Mouse (Mus musculus): ENCODE measurements around the gene 2900011O08Rik. TPM values are rescaled to one million over a fixed set of nuclear protein-coding genes. Genes with fewer than 3 reads are reported as not detected.

2900011O08Rik gene
- total RNA-seq, 2 experiments from 2014 or later, result 287 to 294 TPM

DNA sequence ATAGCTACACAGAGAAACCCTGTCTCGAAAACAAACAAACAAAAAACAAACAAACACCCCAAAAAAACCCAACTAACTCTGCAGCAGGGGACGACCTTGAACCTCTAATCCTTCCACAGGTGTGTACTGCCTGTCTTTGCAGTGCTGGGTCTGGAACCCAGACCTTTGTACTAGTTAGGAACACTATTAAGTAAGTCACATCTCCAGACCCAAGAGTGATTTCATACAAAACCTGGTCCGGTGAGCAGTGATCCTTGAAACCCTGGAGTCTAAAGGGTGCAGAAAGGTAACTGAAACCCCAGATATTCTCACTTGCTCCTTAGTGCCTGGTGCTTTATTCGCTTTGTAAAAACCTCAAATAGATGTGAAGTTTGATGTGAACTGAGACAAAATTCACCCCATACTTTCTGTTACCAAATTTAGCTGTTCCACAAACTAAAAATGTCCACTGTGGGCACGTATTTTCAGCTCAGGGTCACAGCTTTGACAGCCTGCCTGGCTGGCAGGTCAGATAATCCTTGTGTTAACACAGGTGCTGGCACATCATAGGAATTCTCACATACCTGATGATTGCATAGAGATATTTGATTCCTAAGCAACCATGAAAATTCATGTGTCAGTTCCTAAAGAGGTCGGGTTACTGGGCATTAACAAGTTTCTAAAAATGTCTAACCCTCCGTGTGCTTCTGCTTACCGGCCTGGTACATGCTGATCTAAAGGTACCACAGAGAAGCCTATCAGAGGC lies 17.2 kb downstream of the 2900011O08Rik start:
- DNase-seq (ENCODE audit: low spot score in 2 of 2), result no peak

DNA sequence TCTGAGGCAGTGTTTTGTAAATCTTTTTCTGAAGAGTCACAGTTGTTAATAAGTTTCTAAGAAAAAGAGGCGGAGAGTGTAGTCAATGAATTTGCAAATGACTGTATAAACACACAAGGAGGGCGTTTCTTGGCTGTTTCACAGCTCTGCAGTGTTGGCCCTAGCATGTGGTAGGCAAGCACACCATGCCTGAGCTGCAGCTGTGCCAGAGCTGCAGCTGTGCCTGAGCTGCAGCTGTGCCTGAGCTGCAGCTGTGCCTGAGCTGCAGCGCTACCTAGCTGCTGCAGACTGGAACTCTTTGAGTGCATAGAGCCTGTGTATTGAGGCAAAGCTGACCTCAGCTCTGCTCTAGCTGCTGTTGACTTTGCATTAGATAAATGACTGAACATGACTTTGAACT lies 17.8 kb downstream of the 2900011O08Rik start:
- no peak for DNase-seq (ENCODE audit: low spot score in 2 of 2)

DNA sequence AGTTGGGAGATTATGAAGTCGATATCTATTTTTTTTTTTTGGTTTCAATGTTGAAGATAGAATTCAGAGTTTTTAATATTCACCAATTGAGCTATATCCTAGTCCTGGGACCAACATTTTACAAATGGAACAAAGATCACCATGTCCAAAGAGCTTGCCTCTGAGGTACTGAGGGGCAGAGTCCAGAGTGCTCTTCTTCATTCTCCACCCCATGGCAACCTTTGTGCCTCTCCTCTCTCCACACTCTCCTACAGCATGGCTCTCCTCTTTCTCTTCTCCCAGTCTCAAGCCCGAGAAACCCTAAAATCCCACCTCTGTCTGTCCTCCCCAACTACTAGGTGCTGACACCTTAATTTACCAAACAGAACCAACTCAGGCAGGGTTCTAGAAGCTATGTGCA lies 18.3 kb downstream of the 2900011O08Rik start:
- no peak for DNase-seq (ENCODE audit: low spot score in 2 of 2)

DNA sequence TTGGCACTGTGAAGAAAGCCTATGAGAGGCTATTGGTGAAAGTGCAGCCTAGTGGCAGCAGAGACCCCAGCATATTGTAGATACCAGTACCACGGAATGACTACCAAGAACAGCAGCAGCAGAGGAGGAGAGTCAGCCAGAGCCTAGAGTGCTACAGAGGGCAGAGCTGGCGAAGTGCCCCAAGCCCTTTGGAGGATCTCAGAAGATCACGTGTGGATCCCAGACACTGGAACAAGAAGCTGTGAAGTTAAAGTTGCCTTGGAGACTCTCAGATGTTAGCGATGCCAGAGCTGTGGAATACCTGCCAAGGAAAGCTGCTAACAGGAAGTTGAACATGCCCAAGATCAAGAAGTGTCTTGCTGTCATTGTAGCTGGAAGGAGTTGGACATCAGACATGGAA lies 18.9 kb downstream of the 2900011O08Rik start:
- no peak for DNase-seq (ENCODE audit: low spot score in 2 of 2)

DNA sequence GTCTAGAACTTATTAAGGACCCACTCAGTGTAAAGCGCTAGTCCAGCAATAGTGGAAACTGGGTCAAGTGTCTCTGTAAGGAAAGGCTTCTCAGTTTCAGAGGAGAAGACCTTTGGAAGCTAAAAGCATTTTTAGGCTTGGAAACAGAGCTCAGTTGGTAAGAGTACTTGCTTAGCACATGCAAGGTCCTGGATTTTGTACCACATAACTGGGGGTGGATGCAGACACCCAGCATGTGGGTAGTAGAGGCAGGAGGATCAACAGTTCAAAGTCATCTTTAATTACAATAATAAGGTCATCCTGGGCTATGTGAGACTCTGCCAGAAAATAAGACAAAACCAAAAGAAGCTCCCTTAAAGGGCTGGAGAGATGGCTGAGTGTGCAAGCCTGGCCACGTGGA lies 21.7 kb downstream of the 2900011O08Rik start:
- no peak for DNase-seq (ENCODE audit: low spot score in 2 of 2)

DNA sequence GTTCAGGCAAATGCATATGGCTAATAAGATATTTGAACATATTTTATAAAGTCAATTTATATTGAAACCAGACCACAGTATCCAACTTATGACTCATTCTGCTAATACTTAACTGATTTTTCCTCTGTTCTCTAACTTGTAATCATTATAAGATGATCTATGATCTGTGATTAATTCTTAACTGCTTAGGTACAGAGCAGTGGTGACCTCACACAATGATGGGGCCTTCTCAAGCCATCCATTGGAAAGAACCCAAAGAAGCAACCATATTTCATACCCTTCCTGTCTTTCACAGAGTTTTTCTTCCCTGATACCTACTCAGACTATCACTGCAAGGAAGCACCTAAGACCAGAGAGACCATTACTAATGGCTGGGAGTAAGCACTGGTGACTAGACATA lies 22.3 kb downstream of the 2900011O08Rik start:
- no peak for DNase-seq (ENCODE audit: low spot score in 2 of 2)

DNA sequence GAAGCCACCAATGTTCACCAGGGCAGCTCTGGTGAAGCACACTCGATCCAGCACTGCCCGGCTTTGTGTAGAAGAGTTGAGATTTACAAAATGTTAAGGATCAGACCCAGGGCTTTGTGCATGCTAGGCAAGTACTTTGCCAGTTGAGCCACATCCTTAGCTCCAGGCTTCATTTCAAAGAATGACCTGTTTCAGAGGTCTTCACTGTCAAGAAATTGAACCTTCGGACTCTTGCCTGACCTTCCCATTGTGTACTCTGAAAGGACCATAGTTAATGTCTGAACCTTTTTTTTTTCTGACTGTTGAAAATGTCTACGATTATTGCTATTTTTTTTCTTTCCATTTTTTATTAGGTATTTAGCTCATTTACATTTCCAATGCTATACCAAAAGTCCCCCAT lies 23.6 kb downstream of the 2900011O08Rik start:
- no peak for DNase-seq (ENCODE audit: low spot score in 2 of 2)

DNA sequence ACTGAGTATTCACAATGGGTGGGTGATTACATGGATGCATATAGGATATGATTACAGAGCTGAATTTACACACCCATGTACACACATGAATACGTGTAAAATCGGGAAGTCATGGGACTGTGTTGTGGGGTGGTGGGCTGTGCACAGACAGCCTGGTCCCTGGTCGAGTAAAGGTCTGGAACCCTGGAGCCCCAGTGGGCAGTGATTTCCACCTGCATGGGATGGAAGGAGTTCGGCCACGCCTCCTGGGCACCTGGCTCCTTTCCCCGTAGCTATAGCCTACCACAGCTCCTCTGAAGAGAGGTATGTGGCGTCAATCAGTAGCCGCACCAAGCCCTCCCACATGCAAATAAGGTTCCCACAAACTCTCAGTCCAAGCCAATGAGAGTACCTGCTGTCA lies 30.9 kb downstream of the 2900011O08Rik start:
- no peak for DNase-seq (ENCODE audit: low spot score in 2 of 2)

DNA sequence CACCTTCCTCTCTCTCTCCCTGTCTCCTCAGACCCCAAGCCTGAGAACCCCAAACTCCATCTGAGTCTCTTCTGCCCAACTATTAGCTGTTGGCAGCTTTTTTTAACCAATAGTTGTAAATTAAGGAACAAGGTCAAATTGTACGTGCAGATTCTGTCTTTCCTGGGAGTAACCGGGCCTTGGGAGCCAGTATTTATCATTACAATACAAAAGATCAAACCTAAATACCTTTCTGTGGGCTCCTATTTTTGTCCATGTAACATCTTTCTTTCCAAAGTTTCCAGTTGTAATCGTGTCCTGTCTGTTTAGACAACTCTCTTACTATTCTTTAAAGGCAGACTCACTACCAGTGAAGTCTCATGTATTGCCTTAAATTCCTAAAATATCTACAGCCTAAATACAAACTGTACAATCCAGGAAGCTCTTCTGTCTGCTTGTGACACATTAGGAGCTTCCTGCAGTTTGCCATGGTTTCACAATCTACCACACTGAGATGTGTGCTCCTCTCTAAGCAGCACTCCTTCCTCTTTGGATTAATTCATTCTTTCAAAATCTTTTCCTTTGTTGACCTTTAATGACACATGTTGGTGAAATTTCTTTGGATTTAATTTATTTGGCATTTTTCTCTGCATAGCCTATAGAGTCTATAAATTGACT lies 34.9 kb downstream of the 2900011O08Rik start:
- no peak for DNase-seq (ENCODE audit: low spot score in 2 of 2)

DNA sequence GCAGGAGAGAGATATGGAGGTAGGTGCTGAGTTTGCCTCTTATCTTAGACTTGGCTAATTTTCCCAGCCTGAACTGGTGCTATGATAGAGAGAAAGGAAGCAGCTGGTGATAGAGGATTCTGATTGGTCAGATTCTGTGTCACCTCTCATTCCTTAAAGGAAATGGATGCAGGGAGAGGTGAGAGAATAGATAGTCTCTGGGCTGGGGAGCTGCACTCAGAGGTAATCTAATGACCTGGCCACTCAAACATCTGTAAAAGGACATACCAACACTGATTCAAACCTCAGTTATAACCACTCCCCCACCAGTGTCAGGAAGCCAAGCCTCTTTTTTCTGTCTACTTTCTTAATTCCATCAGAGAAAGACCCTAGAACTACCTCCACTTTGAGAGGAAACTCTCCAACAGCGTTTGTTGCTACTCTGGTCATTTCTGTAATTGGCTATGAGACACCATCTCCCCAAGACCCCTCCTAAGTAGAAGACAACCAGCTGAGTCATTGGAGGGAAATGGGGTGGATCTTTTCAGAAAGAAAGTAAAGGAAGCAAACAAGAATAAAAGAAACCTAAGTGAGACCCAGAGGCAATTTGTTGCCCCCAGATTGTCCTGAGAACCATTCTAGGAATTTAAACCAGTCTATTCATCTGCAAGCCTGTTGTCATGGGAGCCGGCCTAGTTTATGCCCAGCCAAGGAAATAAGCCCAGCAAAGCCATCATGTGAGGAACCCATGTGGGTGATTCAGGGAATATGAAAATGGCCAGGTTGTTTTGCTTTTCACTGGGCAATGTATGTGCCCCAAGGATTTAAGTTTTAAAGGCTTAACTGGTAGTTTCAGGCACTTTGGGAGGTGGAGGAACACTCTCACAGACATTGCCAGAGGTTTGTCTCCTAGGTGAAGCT lies 38.9 kb downstream of the 2900011O08Rik start:
- no peak for DNase-seq (ENCODE audit: low spot score in 2 of 2)

DNA sequence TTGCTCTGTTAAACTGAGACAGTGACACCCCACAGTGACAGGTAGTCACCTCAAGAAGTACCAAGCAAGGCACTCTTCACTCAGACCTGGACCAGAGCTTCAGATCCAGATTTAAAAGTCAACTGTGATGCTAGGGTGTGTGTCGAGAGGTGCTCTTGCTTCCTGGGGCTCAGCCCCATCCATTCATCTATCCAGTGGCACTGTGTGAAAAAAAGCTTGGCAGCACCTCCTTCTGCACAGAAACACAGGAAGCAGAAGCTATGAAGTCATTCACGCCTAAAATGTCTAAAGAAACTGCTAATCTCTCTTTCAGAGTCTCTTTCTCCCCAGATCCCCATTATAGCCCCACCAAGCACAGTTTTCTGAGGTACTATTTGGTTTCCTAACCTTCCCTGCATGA lies 42.7 kb downstream of the 2900011O08Rik start:
- DNase-seq (ENCODE audit: low spot score in 2 of 2), result no peak

DNA sequence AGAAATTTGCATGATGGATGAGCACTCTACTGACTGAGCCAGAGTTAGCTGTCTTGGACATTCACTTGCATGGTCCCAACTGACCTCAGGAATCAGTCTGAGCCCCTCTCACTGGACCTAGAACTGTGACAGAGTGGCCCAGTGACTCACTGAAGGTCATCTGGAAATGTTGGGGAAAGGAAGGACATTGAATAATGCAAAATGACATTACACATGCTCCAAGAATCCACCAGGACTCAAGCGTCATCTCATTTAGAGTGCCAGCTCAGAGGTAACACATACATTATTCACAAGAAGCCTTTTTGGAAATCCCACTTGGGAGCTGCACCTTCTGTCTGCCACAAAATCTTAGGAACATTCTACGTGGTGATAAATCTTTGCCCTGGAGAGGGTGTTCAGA lies 43.4 kb downstream of the 2900011O08Rik start:
- DNase-seq (ENCODE audit: low spot score in 2 of 2), result peak in 1 of 2 experiments; percentile 16

DNA sequence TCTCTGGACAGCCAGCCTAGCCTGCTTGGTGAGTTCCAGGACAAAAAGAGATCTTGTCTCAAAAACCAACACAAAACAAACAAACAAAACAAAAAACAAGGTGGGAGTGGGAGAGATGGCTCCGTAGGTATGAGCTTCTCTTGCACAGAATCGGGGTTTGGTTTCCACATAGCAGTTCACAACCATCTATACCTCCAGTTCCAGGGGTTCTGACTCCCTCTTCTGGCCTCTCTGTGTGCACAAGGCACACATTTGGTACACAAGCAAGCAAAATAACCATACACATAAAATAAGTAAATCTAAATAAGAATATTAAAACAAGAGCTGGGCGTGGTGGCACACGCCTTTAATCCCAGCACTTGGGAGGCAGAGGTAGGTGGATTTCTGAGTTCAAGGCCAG lies 44.2 kb downstream of the 2900011O08Rik start:
- no peak for DNase-seq (ENCODE audit: low spot score in 2 of 2)

DNA sequence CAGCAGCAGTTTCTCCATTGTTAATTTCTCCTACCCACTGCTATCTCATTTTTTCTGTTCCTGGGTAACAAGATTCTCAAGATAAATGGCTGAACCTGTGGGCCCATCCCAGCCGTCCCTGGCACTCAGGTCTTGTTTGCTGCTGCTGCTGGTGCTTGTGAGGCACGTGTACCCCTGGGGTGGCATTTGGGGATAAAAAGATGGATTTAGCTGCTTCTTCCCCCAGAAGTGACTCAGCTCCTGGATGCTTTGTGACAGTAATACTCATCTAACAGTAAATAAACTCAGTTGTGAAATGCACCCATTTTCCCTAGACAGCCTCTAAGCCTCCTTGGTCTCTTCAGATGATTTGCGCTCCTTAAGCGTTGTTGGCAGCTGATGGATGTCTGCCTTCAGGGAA lies 46.7 kb downstream of the 2900011O08Rik start:
- DNase-seq (ENCODE audit: low spot score in 2 of 2), result no peak

DNA sequence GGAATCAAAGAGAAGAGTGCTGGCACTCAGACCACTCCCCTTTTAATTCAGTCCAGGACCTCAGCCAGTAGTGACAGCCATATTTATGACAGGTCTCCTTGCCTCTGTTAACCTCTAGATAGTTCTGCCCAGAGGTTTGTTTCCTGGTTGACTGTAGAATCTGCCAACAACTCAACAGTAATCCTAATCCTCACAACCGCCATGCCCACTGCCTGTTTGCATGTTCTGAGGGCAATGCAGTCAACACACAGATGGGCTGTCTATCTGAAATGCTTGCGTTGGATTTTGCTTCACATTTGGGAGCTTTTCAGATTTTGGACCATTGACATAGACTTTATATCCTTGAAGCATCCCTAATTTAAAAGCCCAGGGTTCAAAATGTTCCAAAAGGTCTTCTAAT lies 56.0 kb downstream of the 2900011O08Rik start:
- DNase-seq (ENCODE audit: low spot score in 2 of 2), result no peak

DNA sequence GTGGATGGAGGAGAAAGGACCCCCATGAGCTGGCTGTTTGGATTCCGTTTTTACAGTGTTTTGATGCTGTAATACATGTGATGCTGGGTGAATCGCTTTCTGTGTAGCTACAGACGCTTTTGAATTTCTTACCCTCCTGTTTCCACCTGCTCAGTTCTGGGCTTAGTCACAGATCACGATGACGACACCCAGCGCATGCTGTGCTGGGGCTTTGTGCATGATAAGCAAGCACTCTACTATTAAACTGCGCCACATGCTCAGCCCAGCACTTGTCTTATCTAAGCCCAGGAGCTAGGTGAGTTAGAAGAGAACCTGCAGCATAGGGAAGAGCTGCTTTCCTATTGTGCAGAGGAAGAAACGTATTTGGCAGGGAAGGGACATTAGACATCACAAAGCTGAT lies 58.3 kb downstream of the 2900011O08Rik start:
- peak; percentile 36 to 39 for DNase-seq (ENCODE audit: low spot score in 2 of 2)

DNA sequence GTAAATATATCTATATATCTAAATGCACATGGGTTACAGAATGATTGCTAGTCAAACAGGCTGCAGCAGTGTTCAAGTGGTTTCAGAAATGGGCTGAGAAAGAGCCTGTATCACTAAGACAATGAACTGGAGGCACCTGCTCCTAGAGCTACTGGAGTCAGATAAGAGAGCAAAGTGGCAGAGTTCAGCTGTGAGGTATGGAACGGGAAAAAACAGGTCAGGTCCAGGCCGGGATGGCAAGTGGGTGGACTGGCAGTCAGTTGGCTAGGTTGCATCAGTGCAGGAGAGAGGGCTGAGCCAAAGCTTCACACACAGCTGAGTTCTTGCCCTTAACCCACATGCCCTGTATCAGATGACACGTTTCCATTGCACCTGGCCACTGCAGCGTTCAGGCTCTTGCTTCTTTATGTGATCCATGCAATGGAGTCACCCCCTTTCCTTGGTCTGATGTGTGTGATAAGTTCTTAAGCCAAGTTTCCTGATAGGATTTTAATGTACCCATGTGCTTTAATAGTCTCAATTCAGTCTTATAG lies 59.9 kb downstream of the 2900011O08Rik start:
- no peak for DNase-seq (ENCODE audit: low spot score in 2 of 2)

DNA sequence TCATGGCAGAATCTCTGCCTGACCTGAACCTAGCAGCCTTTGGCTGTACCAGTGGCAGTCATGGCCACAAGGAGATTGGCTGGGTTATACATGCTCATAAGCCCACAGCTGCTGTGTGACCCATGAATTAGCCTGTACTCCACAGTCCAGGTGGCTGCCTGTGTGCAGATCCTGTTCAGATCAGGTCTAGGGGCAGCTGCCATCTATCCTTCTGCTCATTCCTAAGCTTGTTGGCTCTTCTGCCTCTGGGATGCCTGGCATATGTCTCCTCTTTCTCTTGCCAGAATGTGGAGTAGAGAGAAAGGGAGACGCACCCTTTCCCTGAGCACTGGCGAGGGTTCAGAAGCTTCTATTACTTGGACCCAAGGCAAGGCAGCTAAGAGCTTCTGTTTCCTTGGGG lies 65.8 kb downstream of the 2900011O08Rik start:
- no peak for DNase-seq (ENCODE audit: low spot score in 2 of 2)

DNA sequence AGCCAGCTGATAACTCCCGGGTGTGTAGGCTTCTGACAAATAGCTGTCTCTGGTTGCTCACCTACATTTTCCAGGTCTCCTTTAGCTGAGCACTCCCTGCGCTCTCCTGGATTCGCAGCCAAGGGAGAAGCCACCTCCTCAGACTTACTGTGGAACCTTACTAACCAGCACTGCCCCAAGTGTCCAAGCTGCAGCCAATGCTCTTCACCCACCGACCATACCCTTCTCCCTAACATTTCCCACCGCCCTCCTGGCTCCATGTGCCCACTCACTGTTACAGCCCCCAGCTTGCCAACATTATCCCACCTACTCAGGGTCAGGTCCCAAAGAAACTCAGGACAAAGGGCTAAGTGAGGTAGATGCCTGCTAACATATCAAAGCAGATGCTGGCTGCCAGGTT lies 66.7 kb downstream of the 2900011O08Rik start:
- DNase-seq (ENCODE audit: low spot score in 2 of 2), result no peak

DNA sequence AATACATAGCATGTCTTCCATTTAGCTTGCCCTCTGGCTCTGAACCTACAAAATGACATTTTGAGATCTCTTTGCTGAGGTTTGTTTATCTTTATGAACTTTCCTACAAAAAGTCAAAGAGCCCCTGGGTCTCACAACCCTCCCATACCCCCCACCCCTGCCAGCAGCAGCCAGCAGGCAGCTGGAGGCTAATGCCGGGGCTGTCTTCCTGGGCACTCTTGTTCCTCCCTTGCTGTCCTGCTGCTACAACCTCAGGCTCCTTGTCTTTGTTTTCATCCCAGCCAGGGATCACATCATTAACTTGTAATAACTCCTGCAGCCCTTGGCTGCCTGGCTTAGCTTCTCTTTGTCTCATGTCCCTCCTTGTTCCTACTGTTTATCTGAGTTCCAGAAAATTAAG lies 68.9 kb downstream of the 2900011O08Rik start:
- DNase-seq (ENCODE audit: low spot score in 2 of 2), result no peak

DNA sequence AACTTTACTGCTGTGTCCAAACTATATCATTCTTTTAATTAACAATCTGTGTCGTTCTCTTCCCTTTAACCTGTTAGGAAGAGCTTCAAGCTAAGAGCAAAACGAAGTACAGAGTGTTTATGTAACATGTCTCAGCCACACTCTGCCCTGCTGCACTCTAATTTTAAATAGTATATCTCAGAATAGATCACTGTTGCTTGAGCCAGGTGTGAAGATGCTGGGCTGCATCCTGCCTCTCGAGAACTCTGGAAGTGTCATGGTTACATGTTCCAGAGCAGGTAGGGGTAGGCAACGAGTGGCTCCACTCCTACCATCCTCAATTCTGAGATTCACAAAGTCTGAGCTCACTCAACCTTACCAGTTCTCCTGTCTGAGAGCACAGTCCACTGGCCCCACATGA lies 70.3 kb downstream of the 2900011O08Rik start:
- DNase-seq (ENCODE audit: low spot score in 2 of 2), result peak in 1 of 2 experiments; percentile 24

DNA sequence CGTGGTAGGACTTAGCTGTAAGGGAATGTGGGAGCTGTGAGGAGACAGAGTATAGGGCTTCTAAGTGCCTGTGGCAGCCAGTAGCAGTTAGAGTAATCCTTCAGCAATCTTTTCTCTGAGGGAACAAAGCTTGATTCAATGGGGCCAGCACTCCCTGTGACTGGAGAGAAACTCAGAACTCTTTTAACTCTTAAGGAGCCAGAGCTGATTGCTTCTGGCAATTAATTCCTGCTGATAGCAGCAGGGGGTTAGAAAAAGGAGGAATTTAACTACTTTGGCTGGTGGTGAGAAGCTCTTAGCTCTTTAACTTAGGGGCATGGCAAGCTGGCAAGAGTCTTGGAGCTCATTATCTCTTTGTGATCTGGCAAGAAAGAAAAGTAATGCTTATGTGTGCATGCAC lies 72.1 kb downstream of the 2900011O08Rik start:
- DNase-seq (ENCODE audit: low spot score in 2 of 2), result no peak

All from left cerebral cortex, adult 18-20 months (tissue).